Mouse (Mus musculus): ENCODE results near the gene Riok2. TPM values are rescaled to one million over a fixed set of nuclear protein-coding genes. Genes with fewer than 3 reads are reported as not detected.
A peak's percentile ranks its signal among the peaks of the same experiment; 100 is the strongest.
"Not testable (repeated sequence)": the region's sequence is repeated elsewhere in the genome, so short reads cannot be mapped to it uniquely, and the experiment has no call there.

The Riok2 gene
- 10 to 100 TPM; 20.2 to 22.3 (median 21.6) TPM for total RNA-seq (2022)

GRCm38 (mm10) chr17:17373918-17374910 is at the start of gene Riok2:
TSS of gene Riok2 (plus strand) at chr17:17374309.
- DNase-seq (ENCODE audit: low spot score in 2 of 2): peak; percentile 84 to 90

GRCm38 (mm10) chr17:17326022-17326421 is 48.1 kb upstream of the Riok2 start:
- not testable (repeated sequence) for DNase-seq (ENCODE audit: low spot score in 2 of 2)

GRCm38 (mm10) chr17:17326636-17327035 is 47.5 kb upstream of the Riok2 start:
- no peak for DNase-seq (ENCODE audit: low spot score in 2 of 2)

DNA sequence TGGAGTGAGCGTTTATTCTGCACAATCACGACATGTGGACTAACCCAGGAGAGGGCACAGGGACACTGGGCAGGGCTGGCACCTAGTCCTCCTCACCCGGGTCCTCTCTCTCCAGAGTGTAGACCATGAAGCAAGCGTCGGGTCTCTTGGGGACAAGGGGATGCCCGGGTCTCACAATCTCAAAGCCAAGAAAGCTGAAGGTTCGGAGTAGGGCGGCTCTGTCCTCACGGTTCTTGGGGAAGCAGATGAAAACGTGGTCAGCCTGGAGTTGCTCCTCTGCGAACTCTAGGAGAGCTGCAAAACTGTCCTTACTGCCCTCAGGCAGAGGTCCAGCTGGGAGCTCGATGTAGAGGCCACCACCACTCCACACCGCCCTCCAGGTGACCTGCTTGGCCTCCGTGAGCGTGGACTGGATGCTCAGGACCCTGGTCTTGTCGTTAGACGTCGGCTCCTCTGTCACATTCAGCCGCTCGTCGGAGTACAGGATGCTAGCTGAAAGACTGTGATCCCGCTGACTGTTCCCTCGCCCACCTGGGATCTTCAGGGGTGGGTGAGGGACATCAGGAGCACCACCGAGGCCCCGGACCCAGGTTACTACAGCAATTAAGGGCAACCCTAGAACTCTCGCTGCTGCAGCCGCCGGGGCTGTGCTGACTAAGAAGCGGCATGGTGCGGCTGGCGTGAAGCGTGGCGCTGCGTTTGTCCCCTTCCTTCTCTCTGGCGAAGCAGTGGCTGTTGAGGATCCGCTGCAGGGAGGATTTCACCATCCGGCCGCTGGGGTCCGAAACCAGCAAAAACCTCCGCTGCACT is 28.5 kb upstream of the Riok2 start:
- DNase-seq (ENCODE audit: low spot score in 2 of 2): not testable (repeated sequence)

DNA sequence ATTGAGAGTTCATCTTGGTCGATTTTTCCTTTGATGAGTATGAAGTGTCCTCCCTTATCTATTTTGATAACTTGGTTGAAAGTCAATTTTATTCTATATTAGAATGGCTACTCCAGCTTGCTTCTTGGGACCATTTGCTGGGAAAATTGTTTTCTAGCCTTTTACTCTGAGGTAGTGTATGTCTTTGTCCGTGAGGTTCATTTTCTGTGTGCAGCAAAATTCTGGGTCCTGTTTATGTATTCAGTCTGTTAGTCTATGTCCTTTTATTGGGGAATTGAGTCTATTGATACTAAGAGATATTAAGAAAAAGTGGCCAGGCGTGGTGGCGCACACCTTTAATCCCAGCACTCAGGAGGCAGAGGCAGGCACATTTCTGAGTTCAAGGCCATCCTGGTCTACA is 27.8 kb upstream of the Riok2 start:
- DNase-seq (ENCODE audit: low spot score in 2 of 2): not testable (repeated sequence)

GRCm38 (mm10) chr17:17373550-17373917 is 575 bp upstream of the Riok2 start:
- DNase-seq (ENCODE audit: low spot score in 2 of 2): no peak

GRCm38 (mm10) chr17:17375581-17375980 is 1.5 kb downstream of the Riok2 start:
- DNase-seq (ENCODE audit: low spot score in 2 of 2): no peak

DNA sequence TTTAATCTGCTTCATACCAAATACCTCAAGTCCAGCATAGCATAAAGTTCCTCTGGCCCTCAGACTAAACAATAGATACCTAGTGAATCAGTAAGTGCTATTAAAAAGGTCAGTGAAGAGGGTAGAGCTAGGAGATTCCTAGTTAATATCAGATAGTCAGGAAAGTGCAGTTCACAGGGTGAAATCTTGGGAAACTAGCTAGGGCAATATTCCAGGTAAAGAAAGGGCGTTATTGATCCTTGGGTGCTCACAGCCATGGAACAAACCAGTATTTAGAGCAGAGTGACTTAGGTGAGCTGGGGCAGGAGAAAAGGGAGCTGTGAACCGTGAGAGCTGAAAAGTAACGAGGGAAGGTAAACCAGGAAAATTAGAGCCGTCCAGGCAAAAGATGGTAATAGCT is 9.6 kb downstream of the Riok2 start:
- no peak for DNase-seq (ENCODE audit: low spot score in 2 of 2)

GRCm38 (mm10) chr17:17384502-17384901 is 10.4 kb downstream of the Riok2 start:
- no peak for DNase-seq (ENCODE audit: low spot score in 2 of 2)

GRCm38 (mm10) chr17:17386117-17386516 is 12.0 kb downstream of the Riok2 start:
- no peak for DNase-seq (ENCODE audit: low spot score in 2 of 2)

- DNase-seq (ENCODE audit: low spot score in 2 of 2): no peak
These were observed 17.7 kb downstream of the Riok2 start for GRCm38 (mm10) chr17:17391823-17392222.

DNA sequence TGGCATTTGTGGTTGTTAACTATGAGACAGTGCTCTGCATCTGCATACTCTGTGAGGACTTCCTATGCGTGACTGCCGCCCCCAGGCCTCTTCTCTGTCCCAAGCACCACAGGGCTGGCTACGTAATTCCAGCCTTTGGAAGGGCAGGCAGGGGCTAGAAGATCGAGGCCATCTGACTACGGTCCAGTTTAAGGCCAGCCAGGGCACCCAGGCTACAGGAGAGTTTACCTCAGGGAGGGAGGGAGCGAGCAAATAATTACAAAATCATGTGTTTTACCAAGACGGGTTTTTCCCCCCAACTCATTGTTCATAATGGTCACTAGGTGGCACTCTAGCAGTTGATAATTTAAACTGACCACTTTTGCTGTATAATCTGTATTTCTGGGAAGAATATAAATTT is 18.8 kb downstream of the Riok2 start:
- no peak for DNase-seq (ENCODE audit: low spot score in 2 of 2)

- no peak for DNase-seq (ENCODE audit: low spot score in 2 of 2)
These were observed 19.2 kb downstream of the Riok2 start for GRCm38 (mm10) chr17:17393300-17393699.

GRCm38 (mm10) chr17:17394336-17394735 is 20.2 kb downstream of the Riok2 start:
- DNase-seq (ENCODE audit: low spot score in 2 of 2): peak; percentile 64 to 77

DNA sequence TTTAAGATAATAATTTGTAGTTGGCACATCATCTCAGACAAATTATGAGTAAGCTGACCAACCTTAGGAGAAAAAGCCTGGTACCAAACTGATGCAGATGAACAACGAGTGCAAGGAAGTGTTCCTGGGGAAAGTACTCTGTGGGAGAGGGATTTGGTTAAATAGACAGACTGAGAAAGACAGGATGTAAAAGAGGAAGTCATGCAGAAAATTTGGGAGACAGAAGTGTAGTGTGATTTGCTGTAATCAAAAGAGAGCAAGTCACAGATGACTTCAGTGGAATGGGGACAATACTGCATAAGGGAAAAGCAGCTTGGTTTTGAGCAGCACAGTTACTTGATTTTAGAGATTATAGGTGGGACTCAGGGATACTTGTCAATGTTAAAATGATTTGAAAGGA is 22.8 kb downstream of the Riok2 start:
- DNase-seq (ENCODE audit: low spot score in 2 of 2): no peak

DNA sequence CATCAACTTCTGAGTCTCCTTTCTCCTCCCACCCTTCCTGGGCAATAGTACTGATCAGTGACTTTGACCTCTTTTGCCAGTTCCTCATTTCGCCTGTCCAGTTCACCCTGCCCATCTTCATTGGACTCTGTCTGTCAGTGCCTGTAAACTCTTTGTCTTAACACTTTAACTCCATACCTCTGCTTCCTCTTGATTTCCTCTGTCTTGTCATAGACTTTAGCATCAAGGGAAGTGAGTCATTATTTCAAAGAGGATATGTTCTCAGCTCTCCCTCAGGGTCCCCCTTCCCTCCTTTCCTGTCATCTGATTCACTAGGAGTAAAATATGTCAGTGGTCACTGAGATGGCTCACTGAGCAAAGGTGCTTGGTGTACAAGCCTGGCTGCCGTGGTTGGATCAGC is 24.6 kb downstream of the Riok2 start:
- DNase-seq (ENCODE audit: low spot score in 2 of 2): no peak

DNA sequence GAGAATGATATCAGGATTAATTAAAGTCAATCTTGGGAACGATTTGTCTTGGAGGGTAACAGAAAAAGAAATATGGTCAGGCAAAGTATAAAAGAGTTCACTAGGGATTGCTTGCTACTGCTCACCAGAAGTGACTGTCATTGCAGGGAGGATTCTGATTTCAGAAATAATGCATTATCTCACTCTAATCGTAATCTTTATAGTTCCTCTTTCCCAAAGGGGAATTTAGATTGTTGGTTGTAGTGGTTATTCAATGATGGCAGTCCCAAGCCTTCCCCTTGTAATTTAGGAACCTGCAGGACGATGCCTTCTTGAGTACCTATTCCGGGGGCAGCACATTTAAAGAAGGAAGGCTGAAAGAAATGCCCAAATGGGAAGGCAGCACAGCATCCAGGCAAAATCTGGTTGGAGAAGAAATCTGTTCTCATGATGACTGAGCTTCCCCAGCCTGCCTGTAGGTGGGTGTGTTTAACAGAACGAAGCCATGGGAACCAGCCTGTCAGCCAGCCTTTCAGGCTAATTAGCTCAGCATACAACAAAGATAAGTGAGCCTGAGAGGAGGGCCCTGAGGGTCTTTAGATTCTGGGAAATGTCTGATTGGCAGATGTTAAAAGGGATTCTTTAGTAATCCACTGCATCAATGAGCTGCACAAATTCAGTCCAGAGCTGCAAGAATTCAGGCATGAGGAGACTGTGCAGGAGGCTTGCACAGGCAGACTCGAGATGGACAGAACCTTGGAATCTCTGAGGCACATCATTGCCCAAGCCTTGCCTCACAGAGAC is 28.3 kb downstream of the Riok2 start, which contains the start of gene Lix1:
Lix1 (plus strand) TSS at position 451 of the 783 bp plus-strand sequence.
- peak; percentile 50 to 77 for DNase-seq (ENCODE audit: low spot score in 2 of 2)

GRCm38 (mm10) chr17:17403038-17403437 is 28.9 kb downstream of the Riok2 start:
- no peak for DNase-seq (ENCODE audit: low spot score in 2 of 2)

- DNase-seq (ENCODE audit: low spot score in 2 of 2): no peak
These were observed 29.5 kb downstream of the Riok2 start for GRCm38 (mm10) chr17:17403578-17404112.

- peak in 1 of 2 experiments; percentile 37 for DNase-seq (ENCODE audit: low spot score in 2 of 2)
These were observed 30.9 kb downstream of the Riok2 start for GRCm38 (mm10) chr17:17404811-17405544.
